Mouse (Mus musculus): ENCODE measurements around the gene Arhgap19.

GRCm38 (mm10) chr19:41803322-41803721, 1.5 kb upstream of the Arhgap19 start:
- TF ChIP-seq CTCF (IDR thresholded peaks at IDR 0.05; ENCODE audit: low read depth): peak; percentile 56
- no peak for TF ChIP-seq EP300 (optimal IDR thresholded peaks at IDR 0.05)

All from stomach, postnatal 0 days (tissue).